Mouse (Mus musculus): Measurements from ENCODE around the gene C1ql3. TPM values are rescaled to one million over a fixed set of nuclear protein-coding genes. Genes with fewer than 3 reads are reported as not detected.

C1ql3 gene
- under 1 TPM; 0.11 to 0.40 (median 0.23) TPM for total RNA-seq (2022)

DNA sequence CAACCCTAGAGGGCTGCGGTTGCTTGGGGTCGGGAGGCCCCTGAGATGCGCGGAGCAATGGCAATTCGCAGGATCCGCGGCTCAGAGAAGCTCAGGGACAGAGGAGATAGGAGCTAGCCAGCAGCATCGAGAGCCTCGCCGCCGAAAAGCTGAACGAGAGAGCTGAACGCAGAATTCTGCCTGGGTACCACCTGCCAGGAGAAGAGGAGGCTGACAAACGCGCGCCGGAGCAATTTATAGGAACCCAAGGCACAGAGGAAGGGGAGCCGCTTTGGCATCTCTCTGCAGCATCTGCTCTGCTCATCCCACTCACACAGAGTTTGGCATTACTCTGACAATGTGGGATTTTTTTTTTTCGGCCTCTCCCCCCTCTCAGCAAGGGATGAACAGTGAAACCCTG is at the start of gene C1ql3:
C1ql3 (minus strand) TSS at position 335 of the 400 bp plus-strand sequence.
- DNase-seq (ENCODE audit: low spot score) = no peak

DNA sequence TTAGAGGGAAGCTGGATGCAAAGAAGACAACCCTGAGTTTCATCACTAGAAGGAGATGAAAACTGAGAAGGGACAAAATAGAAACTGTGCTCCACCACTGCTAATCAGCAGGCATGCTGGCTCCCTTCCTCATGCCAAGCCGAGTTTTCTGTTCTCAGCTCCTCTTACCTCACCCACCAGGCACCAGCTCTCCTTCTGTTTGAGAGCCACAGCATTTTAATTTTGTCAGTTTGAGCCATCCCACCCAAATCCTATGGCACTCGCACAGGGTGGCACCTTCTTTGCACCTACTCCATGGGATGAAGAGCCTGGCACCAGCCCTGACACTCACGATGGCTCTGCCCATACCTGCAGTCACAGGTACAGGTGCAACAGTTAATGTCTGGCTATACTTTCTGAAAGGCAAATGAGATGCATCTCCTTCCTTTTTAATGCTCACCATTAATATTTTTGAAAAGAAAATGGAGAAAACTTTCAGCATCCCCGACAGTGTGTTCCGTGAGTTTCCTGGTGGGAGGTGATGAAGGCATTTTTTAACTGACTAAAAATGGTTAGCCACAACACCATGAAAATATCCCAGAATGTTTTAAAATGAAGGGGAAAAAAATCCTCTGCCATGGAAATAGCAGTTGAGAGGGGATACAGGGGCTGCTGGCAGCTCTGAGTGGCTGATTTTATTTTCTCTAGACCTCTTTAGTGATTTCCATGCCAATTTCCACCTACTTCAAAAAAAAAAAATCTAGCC is 49.0 kb upstream of the C1ql3 start:
- no peak for DNase-seq (ENCODE audit: low spot score)

DNA sequence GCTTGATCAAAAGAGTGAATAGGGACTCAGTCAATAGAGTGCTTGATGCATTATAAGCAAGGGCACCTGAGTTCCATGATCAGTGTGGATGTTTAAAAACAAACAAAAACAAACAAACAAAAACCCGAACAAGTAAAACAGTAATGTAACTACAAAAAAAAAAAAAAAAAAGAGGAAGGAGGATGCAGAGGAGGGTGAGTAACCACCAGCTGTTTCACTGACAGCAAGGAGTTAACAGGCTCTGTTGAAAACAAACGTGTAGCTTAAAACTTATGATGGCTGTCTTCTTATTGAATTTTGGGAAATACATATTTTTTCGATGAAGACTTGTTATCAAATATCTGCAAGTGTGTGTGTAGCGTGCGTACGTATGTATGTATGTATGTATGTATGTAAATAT is 37.0 kb upstream of the C1ql3 start:
- no peak for DNase-seq (ENCODE audit: low spot score)

DNA sequence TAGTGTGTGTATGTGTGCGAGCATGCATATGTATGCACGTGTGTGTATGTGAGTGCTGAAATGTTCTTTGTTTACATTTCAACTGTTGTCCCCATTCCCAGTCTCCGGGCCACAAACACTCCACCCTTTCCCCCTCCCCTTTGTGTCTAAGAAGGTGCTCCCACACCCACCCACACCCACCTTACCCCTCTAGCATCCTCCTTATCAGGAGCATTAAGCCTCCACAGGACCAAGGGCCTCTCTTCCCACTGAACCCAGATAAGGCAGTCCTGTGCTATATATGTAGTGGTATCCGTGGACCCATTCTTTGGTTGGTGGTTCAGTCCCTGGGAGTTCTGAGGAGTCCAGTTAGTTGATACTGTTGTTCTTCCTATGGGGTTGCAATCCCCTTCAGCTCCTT is 32.9 kb upstream of the C1ql3 start:
- no peak for DNase-seq (ENCODE audit: low spot score)

DNA sequence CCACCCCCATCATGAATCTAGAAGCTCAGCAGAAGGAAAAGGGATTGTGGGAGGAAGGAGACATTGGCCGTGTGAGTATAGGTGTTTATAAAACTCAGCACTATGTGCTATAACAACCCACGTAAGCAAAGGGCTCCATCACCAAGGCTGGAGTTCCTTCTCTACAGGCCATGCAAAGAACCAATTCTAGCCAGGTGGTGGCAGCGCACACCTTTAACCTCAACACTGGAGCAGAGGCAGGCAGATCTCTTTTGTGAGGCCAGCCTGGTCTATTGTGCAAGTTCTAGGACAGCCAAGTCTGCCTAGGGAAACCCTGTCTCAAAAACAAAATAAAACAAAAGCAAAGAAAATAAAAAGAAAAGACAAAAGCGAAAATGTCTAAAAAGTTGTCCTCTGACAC is 28.2 kb upstream of the C1ql3 start:
- no peak for DNase-seq (ENCODE audit: low spot score)

DNA sequence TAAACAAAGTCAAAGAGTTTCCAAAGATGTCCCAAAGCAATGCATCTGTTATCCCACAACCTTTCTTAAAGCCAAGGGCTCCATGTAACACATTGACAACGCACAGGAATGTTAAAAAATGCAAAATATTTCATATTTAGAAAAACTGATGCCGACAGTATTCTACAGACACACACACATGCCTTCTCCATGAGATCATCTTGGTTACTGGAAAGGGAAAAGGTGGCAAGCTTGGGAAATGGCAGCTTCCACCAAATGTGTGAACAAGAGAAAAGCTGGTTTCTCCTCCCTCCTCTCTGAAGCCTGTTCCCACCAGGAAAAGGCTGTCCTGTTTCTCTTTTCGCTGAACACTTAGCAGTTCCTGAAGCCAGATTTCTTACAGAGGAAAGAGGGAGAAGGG is 27.2 kb upstream of the C1ql3 start:
- no peak for DNase-seq (ENCODE audit: low spot score)

DNA sequence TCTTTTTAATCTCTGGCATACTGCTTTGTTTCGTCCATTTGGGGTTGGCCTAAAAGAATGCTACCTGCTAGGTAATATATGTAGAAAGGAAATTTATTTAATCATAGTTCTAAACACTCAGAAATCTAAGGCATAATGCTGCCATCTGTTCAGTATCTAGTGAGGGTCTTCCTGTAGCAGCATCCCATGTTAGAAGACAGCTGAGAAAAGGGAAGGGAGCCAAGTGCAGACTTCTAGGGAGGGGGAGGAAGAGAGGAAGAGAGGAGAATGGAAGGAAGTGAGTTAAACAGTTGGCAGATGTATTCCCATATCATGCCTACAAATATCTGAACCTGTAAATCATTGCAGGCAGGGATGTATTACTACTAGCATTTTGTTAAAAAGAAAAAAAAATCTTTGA is 7.3 kb upstream of the C1ql3 start:
- DNase-seq (ENCODE audit: low spot score) = no peak

DNA sequence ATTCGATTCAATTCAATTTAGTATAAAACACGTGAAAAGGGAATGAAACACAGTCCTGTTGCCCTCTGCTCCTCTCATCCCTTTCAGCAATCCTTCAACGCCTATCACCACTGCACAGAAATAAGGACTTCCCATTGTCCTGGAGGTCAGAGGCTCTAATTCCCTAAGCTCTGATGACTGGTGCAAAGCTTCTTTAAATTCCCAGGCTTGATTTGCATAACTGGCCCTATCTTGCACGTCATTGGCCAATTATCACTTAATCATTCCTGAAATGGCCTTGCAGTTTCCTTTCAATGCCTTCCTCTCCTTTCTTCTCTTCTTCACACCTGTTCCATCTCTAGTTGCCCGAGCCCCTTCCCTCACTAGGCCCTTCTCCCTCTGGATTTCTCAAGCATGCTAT is 6.8 kb upstream of the C1ql3 start:
- DNase-seq (ENCODE audit: low spot score) = no peak

DNA sequence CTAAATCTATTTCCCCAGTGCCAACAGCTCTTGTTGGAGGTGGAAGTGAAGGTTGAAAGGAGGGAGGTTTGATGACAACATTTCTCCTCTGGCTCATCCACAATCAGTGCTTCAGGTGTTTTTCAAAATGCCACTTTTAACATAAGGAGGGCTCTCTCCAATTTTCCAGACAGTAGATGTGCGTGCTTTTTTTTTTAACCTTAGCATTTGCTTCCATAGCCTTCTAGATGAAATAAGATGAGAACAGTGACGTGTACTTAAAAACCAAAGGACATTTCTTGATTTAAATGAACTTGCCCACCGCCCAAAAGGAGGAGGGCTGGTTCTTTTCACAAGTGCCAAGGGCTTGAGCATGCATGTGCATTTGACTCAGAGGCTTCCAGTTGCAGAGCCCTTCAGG is 367 bp upstream of the C1ql3 start:
- DNase-seq (ENCODE audit: low spot score) = no peak

DNA sequence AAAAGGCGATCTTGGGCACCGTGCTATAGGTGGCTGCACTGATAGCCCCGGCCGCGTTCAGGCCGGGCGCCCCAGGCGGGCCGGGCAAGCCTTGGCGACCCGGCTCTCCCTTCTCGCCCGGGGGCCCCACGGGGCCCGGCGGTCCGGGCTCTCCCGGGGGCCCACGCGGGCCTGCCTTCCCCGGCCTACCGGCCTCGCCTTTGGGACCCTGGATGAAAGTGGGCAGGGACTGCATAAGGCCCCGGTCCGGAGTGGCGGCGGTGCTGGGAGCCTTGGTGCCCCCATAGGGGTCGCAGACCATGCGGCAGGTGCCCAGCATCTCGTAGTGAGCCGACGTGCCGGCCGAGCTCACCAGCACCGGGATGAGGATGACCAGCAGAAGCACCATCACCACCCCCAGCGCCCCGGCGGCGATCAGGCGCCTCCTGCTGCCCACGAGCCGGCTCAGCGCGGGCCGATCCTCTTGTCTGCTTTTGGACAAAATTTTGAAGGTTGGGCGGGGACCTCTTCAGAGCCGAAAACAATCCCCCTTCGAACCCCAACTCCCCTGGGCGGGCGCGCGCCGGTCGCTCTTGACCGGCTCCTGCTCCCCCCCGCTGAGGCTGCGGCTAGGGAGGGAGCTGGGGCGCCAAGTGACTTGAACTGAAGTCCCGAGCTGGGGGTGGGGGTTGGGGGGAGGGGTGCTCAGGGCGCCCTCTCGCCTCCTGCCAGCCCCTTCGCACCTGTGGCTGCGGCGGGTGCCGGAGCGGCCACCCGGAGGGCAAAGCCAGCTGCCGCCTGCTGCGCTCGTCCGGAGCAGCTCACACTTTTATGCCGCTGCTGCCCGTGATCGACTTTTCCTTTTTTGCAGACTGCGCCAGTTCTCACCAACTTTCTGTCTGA is 905 bp downstream of the C1ql3 start:
- DNase-seq (ENCODE audit: low spot score) = no peak

DNA sequence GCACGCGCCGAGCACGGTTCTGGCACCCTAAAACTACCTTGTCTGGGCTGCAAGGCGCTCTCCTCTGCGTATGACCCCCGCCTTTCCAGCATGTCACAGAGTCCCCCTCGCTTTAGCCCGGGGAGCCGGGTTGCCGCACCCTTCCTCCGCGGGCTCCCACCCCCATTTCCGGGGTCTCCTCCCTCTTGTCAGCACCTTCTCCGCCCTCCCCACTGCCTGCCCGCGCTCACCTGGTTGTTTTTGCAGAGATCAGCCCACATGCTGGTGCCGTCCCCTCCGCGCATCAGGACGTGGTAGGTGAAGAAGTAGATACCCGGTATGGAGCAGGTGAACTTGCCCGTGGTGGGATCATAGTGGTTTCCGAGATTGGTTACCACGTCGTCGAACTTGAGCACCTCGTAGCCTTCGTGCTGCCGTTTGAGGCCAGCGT is 1.6 kb downstream of the C1ql3 start:
- DNase-seq (ENCODE audit: low spot score) = no peak

DNA sequence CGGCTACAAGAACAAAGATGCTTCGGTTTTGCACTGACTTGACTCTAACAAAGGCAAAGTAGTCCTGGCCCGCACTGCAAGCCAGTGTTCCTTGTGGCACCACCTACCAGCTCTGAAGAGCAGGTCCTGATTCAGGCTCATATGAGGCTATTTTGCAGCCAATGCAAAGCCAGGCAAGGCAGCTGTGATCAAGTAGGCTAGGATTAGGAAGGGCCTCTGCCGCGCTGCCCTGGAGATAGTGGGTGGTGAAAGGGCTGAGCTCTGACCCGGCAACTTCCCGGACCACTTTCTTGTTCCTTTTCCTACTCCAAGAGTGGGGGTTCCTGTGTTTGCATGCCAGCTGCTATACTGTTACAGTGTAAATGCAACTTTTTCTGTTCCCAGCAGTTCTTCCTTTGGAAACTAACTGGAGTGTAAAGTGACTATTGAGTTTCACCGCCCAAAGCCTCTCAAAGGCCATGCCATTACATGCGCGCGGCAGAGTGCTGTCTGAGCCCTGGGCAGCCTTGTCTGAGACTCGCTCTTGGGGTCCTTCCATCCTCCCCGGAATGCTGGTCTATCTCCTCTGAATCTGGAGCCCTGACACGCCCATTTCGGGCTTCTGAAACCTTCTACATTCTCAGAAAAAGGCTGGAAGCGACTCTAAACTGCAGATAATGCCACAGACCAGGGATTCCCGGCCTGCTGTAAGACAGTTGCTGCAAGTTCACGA is 2.2 kb downstream of the C1ql3 start:
- no peak for DNase-seq (ENCODE audit: low spot score)

DNA sequence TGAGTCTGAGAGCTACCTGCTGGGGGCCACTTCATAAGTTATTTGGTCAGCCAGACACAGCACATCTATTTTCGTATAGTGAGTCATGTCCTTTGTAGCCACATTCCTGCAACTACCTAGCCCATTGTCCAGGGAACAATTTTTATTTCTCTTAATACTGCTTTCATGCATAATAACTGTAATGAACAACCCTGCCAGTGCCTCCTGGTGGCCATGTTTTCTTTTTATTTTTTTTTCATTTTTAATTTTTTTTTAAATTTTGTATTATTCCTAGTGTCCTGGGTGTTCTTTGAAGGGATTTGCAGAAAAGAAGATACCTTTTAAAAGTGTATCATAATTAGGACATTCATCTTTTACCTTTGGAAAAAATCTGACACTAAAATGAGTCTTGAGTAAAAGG is 3.2 kb downstream of the C1ql3 start:
- no peak for DNase-seq (ENCODE audit: low spot score)

DNA sequence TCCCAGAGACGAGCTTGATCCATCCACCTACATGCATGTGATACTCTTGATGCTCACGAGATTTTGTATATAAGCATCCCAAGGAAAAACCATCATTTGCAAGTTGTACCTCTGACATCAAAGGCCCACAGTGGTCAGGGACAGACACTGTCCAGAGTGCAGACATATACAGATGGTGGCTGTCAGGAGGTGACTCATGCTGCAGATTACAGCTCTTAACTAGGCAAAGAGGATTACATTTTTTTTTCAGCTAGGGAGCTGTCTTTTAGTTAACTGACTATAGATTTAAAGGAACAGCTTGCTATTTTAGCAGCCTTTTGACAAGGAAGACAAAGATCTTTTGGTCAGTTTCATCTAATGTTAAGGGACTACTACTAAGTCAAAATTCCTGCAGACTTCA is 11.6 kb downstream of the C1ql3 start:
- no peak for DNase-seq (ENCODE audit: low spot score)

DNA sequence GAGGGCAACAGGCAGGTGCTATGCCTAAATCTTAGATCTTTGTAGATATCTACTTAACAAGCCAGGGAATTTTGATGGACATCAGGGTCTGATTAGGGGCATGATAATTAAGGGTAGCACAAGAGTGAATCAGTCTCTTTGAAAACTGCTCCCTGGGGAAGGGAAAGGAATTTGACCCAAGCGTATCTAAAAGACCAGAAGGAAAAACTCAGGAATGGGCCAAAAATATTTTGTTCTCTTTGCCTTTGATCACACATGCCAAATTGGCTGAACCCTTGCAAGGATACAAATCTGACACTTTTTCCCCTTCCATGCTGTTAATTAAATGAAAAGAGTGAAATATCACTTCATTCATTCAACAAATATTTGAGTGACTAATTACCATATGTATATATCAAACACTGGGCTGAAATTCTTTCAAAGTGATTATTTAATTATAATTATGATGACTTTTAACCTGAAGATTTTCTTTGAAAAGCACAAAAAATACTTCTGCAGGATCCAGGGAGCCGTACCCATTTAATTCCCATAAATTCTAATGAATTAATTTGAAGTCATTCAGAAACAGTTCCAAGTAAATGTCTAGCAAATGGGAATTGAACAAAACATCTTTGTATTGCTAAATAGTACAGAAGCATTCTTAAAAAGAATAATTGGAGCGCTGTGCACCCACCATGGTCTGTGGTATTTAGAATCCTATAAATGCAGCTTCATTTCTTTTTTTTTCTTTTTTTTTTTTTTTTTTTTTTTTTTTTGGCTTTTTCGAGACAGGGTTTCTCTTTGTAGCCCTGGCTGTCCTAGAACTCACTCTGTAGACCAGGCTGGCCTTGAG is 26.5 kb downstream of the C1ql3 start:
- DNase-seq (ENCODE audit: low spot score) = no peak

DNA sequence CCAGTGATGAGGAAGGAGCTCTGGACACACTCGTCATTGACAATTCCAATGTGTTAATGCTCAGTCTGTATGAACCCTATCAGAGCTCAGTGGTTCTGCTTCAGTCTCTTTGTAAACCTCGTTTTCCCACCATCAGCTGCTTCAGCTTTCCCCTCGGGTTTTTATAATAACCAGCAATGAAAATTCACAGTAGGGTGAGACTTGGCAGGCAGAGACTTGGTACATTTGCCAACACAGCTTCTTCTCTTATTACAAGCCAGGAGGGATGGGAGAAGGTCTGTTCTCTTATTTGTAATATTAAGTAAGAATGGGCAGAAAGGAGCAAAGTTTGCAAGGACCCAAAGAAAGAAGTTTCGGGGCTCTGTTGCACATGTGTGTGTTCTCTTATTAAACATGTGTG is 32.8 kb downstream of the C1ql3 start:
- DNase-seq (ENCODE audit: low spot score) = no peak

DNA sequence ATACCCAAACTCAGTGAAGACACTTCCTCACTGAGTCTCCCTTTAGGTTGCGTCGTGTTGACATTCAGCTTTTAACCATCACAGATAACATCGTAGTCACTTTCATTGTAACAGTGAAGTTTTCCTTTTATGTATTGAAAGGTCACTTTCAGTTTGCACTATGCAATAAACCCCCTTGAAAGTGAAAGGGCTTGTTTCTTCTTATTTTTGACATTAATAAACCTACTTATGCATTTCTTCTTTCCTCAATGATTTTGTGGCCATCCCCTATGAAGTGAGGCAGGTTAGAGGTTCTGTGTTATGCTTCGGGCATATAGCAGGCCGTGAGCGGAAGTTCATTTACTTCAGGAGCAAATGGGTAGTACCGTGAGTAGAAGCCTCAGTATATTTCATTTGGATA is 34.2 kb downstream of the C1ql3 start:
- no peak for DNase-seq (ENCODE audit: low spot score)

DNA sequence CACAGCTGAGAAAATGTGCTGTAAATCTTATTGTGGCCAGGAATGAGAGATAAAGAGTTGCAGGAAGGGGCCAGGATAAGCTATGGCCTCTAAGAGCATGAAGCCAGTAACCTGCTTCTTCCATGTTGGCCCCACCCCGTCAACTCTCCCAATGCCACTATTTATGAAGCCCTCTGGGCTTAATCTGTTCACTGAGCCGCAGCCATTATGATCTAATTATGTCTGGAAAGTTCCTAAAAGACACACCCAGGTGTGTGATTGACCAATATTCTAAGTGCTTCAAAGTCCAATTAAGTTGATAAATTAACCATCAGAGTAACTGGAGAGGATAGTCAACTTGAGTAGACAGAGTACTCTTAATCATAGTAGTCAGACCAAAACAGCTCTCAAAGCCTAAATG is 37.9 kb downstream of the C1ql3 start:
- DNase-seq (ENCODE audit: low spot score) = no peak

DNA sequence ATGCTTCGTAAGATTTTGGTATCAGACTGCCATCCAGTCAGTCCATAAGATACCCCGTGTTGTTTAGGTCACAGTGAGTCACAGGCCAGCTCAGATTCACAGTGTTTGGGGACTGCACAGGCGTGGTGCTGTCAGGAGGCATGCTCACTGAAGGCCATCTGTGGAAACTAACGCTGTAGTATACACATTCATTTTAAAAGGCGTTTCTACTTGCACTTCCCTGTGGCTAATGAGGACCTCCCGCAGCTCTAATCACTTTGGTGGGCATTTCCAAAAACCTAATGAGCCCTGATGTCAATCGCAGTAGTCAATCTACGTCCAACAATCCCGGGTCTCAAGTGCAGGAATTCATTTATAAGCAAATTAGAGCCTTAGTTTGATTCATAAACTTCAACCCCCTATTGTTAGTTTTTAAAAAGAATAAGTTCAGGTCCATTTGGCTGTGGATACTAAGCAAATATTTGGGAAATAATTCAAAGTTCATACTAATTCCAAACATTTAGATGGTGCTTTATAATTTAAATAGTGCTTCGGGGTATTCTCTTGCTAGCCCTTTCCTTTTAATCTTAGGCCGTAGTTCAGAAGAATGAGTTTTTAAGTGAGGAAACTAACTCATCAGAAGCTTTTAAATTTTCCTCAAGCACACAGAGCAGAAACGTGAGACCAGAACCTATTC is 41.4 kb downstream of the C1ql3 start:
- no peak for DNase-seq (ENCODE audit: low spot score)

DNA sequence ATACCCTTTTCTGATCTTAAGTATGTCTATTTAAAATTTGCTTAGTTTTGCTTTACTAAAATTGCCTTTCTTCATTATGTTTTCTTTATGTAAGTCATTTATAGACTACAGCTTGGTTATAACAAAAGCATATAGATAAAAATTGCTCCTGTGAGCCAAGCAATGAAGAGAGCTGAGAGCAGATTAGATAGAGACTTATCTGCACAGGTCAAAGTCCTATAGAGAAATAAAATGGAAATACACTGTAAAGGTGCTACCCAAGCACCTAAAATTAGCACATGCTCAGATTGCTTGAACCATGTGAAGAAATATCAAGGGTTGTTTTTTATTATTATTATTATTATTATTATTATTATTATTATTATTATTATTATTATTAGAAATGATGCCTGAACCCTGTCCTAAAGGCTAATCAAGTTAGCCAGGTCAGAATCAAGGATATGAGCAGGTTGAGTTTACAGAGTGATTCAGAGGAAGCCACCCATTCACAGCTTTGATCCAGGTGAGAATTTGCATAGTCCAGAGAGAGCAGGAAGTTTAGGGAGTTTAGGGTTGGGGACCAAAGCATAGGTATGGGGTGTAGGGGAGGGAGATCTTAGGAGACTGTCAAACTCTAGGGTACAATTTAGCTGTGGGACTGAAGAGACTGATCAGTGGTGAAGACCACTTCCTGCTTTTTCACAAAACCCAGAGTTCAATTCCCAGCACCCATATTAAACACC is 54.7 kb downstream of the C1ql3 start:
- DNase-seq (ENCODE audit: low spot score) = no peak

All from heart, adult 8-10 months (tissue).